Mouse (Mus musculus) CH12.LX (cell line): ENCODE measurements around the gene Slx1b.

Source experiments
- CTCF ChIP-seq, 2 experiments: IDR thresholded peaks in 1 of 2; conservative IDR thresholded peaks in 1 of 2; 2 replicates each; pipeline ENCODE4 v1.5.1; 2011 to 2012; ENCODE audit warnings: low read depth in 2 of 2, low read length in 2 of 2, improper control_type of control experiment in 1 of 2, inconsistent platforms in 1 of 2, mild to moderate bottlenecking in 1 of 2, moderate library complexity in 1 of 2
- EP300 ChIP-seq: IDR thresholded peaks from 2 replicates; pipeline ENCODE4 v1.6.1; 2011; ENCODE audit warnings: low read length, improper control_type of control experiment
- ETS1 ChIP-seq: conservative IDR thresholded peaks from 2 replicates; pipeline ENCODE4 v1.6.1; 2012; ENCODE audit warnings: low read depth, mild to moderate bottlenecking, inconsistent platforms, low read length, improper control_type of control experiment, moderate library complexity
- GABPA ChIP-seq: IDR thresholded peaks from 2 replicates; pipeline ENCODE4 v1.6.1; 2012; ENCODE audit warnings: low read depth, low read length, improper control_type of control experiment, inconsistent platforms; ENCODE audit not compliant: insufficient replicate concordance
- KAT2A ChIP-seq: IDR thresholded peaks from 2 replicates; pipeline ENCODE4 v1.6.1; 2012; ENCODE audit warnings: low read length, improper control_type of control experiment, inconsistent platforms; ENCODE audit not compliant: insufficient replicate concordance
- MYC ChIP-seq: IDR thresholded peaks from 2 replicates; pipeline ENCODE4 v1.6.1; 2011; ENCODE audit warnings: low read depth, mild to moderate bottlenecking, improper control_type of control experiment, low read length
- POLR2A ChIP-seq: IDR thresholded peaks from 2 replicates; pipeline ENCODE4 v1.6.1; 2011; ENCODE audit warnings: low read depth, mild to moderate bottlenecking, improper control_type of control experiment, low read length
- RAD21 ChIP-seq: IDR thresholded peaks from 2 replicates; pipeline ENCODE4 v1.6.1; 2011; ENCODE audit warnings: low read depth, mild to moderate bottlenecking, low read length, improper control_type of control experiment, moderate library complexity
- UBTF ChIP-seq: IDR thresholded peaks from 2 replicates; pipeline ENCODE4 v1.6.1; 2012; ENCODE audit warnings: low read depth, mild to moderate bottlenecking, inconsistent platforms, low read length, improper control_type of control experiment, moderate library complexity
- ZC3H11A ChIP-seq: IDR thresholded peaks from 2 replicates; pipeline ENCODE4 v1.6.1; 2012; ENCODE audit warnings: low read depth, mild to moderate bottlenecking, inconsistent platforms, low read length, improper control_type of control experiment
- ZMIZ1 ChIP-seq: IDR thresholded peaks from 2 replicates; pipeline ENCODE4 v1.6.1; 2012; ENCODE audit warnings: low read depth, mild to moderate bottlenecking, inconsistent platforms, low read length, improper control_type of control experiment
- ZNF384 ChIP-seq: IDR thresholded peaks from 2 replicates; pipeline ENCODE4 v1.6.1; 2012; ENCODE audit warnings: low read depth, low read length, improper control_type of control experiment, inconsistent platforms

DNA sequence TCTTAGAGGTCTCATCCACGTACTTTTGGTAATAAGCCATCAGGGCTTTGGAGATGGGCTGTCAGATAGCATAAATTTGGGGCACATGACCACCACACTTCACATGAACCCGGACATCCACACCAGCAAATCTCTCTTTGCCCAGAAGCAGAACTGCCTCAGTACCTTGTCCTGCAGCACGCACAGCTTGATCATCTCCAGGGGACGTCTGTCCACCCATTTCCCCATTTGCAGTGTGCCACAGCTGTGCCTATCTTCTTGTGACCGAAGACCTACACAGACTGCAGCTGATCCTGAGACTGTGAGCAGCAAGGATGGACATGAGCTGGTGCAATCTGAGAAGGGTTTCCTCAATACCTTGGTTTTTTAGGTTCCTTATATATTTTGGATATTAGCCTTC lies 30.1 kb upstream of the Slx1b start:
- no peak for TF ChIP-seq ETS1
- no peak for TF ChIP-seq RAD21
- TF ChIP-seq CTCF (conservative IDR thresholded peaks at IDR 0.05 in 1 of 2, IDR thresholded peaks at IDR 0.05 in 1 of 2; ENCODE audit: low read depth in 2 of 2, low read length in 2 of 2), result no peak
- TF ChIP-seq POLR2A, result no peak
- no peak for TF ChIP-seq UBTF
- no peak for TF ChIP-seq GABPA
- TF ChIP-seq ZC3H11A, result no peak
- no peak for TF ChIP-seq ZMIZ1
- TF ChIP-seq KAT2A, result no peak
- no peak for TF ChIP-seq ZNF384
- TF ChIP-seq MYC, result no peak
- no peak for TF ChIP-seq EP300
